Mouse (Mus musculus) lung, postnatal 0 days (tissue): ENCODE results near the gene Col13a1.

ENCODE experiments used
- CTCF ChIP-seq: IDR thresholded peaks from 2 replicates; pipeline ENCODE4 v1.5.1; 2016; ENCODE audit warnings: antibody characterized with exemption, mild to moderate bottlenecking
- EP300 ChIP-seq: IDR thresholded peaks from 2 replicates; pipeline ENCODE4 v1.6.1; 2016; ENCODE audit warnings: antibody characterized with exemption, mild to moderate bottlenecking, control low read depth

DNA sequence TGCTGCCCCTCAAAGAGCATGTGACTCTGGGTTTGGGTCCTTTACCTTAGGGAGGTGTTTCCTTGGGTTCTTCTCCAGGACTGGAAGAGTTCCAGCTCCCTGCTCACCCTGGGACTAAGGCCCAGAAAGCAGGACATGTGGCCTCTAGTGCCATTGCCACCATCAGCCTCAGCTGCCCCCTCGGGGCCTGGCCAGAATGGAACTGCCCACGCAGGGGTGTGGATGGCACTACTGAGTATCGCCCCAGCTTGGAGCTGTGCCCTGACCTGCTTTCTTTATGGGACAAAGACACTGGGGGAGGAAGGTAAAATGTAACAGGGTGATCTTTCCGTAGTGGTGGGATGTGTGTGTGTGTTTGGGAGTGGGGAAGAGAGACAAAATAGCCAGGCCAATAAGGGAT, 59.4 kb downstream of the Col13a1 start:
- TF ChIP-seq EP300 (no peak), CTCF (no peak)
